ENCODE assay signal across 24 mouse cellular contexts in genomic region chr9:104796601-104797000, GRCm38 (mm10).
"Had no signal": no experiment of that assay in that cellular context is flagged by ENCODE, and none has a peak within 500 bp of the region (broad histone marks: within the 10 kb centered on the region; RNA-seq: fewer than 3 reads in every experiment).

No protein-coding gene starts in this region.

- DNase-seq: kidney, postnatal 25 days; layer of hippocampus, adult 9-11 months; liver; lung, adult 18-20 months; lung, postnatal 10 days; lung, postnatal 36 days; retina, postnatal 1 day; right cerebral cortex, postnatal 14 days; right cerebral cortex, postnatal 4 days; thymus, adult 2 months; thymus, postnatal 25 days had no signal

- H3K9me3 ChIP-seq: limb, embryonic 10.5 days; limb, embryonic 13.5 days; liver, embryonic 12.5 days; liver, embryonic 15.5 days; lung, embryonic 15.5 days; midbrain, embryonic 10.5 days; midbrain, embryonic 13.5 days; neural tube, embryonic 13.5 days had no signal

- H3K4me1 ChIP-seq: limb, embryonic 13.5 days; liver, embryonic 12.5 days; liver, embryonic 15.5 days; lung, embryonic 15.5 days; megakaryocyte, embryonic 14.5 days had no signal

- H3K4me3 ChIP-seq: layer of hippocampus, adult 2 months; limb, embryonic 10.5 days; limb, embryonic 13.5 days; liver, embryonic 12.5 days; liver, embryonic 15.5 days; lung, embryonic 15.5 days; megakaryocyte, embryonic 14.5 days; midbrain, embryonic 10.5 days; midbrain, embryonic 13.5 days; myocyte; neural tube, embryonic 13.5 days had no signal

- H3K36me3 ChIP-seq: limb, embryonic 10.5 days; limb, embryonic 13.5 days; liver, embryonic 12.5 days; liver, embryonic 15.5 days; lung, embryonic 15.5 days; midbrain, embryonic 10.5 days; midbrain, embryonic 13.5 days; neural tube, embryonic 13.5 days had no signal

- H3K27me3 ChIP-seq: limb, embryonic 13.5 days; liver, embryonic 12.5 days; liver, embryonic 15.5 days; lung, embryonic 15.5 days; megakaryocyte, embryonic 14.5 days; midbrain, embryonic 13.5 days; neural tube, embryonic 13.5 days had no signal

- H3K4me2 ChIP-seq: limb, embryonic 13.5 days; liver, embryonic 12.5 days; liver, embryonic 15.5 days; lung, embryonic 15.5 days; midbrain, embryonic 13.5 days; neural tube, embryonic 13.5 days had no signal

- H3K9ac ChIP-seq: limb, embryonic 13.5 days; liver, embryonic 12.5 days; liver, embryonic 15.5 days; lung, embryonic 15.5 days; midbrain, embryonic 13.5 days; neural tube, embryonic 13.5 days had no signal

- H3K27ac ChIP-seq: layer of hippocampus, adult 2 months; limb, embryonic 10.5 days; limb, embryonic 13.5 days; liver, embryonic 12.5 days; liver, embryonic 15.5 days; lung, embryonic 15.5 days; midbrain, embryonic 10.5 days; midbrain, embryonic 13.5 days; neural tube, embryonic 13.5 days; stomach, postnatal 0 days had no signal

- ATAC-seq: liver, embryonic 12.5 days; midbrain, embryonic 13.5 days; midbrain, embryonic 16.5 days had no signal
